Mouse (Mus musculus) liver, postnatal 0 days (tissue): Measurements from ENCODE around the gene Ypel3. TPM values are rescaled to one million over a fixed set of nuclear protein-coding genes. Genes with fewer than 3 reads are reported as not detected.

Source experiments
- ATAC-seq: fragments of 200-750 bp; cut with Nextera tagmentation; 2 replicates; pipeline ENCODE4 v1.8.0; 2017; ENCODE audit warnings: mild to moderate bottlenecking, moderate library complexity
- DNase-seq: peaks from one replicate; pipeline ENCODE4 v3.0.0-alpha.2; 2016
- H3K27ac ChIP-seq: fragments of 300-500 bp; sonication (generic); 2 replicates; pipeline ENCODE4 v1.5.1; 2014; ENCODE audit warnings: antibody characterized with exemption, moderate library complexity, mild to moderate bottlenecking, low read depth
- H3K27me3 ChIP-seq: fragments of 300-500 bp; sonication (generic); 2 replicates; pipeline ENCODE4 v1.6.1; 2014; ENCODE audit warnings: low read length, control low read depth, mixed read lengths; ENCODE audit not compliant: insufficient read depth
- H3K36me3 ChIP-seq: fragments of 300-500 bp; sonication (generic); replicated peaks from 2 replicates; pipeline ENCODE4 v1.6.1; 2014; ENCODE audit warnings: mild to moderate bottlenecking, control low read depth, low read length, moderate library complexity, mixed read lengths; ENCODE audit not compliant: insufficient read depth
- H3K4me1 ChIP-seq: fragments of 300-500 bp; sonication (generic); 2 replicates; pipeline ENCODE4 v1.6.1; 2014; ENCODE audit warnings: antibody characterized with exemption, mild to moderate bottlenecking, control low read depth; ENCODE audit not compliant: insufficient read depth
- H3K4me2 ChIP-seq: fragments of 300-500 bp; sonication (generic); 2 replicates; pipeline ENCODE4 v1.6.1; 2014; ENCODE audit warnings: low read depth, mild to moderate bottlenecking, low read length, moderate library complexity, mixed read lengths
- H3K4me3 ChIP-seq: fragments of 300-500 bp; sonication (generic); 2 replicates; pipeline ENCODE4 v1.5.1; 2014; ENCODE audit warnings: low read depth, low read length
- H3K9ac ChIP-seq: fragments of 300-500 bp; sonication (generic); replicated peaks from 2 replicates; pipeline ENCODE4 v1.6.1; 2014; ENCODE audit warnings: mild to moderate bottlenecking, moderate library complexity
- H3K9me3 ChIP-seq: fragments of 300-500 bp; sonication (generic); 2 replicates; pipeline ENCODE4 v1.6.1; 2016; ENCODE audit warnings: mild to moderate bottlenecking, control low read depth, low read length, mixed read lengths
- CTCF ChIP-seq: sonication (generic); IDR thresholded peaks from 2 replicates; pipeline ENCODE4 v1.5.1; 2016; ENCODE audit warnings: antibody characterized with exemption, low read depth
- EP300 ChIP-seq: IDR thresholded peaks from 2 replicates; pipeline ENCODE4 v1.6.1; 2016; ENCODE audit warnings: antibody characterized with exemption, low read depth, mild to moderate bottlenecking
- WGBS: fragments of 180-500 bp; shearing (Covaris S2); extraction: QIAGEN DNeasy Blood & Tissue Kit; methylation state at CpG from one replicate; pipeline ENCODE4 v1.1.7; 2014; ENCODE audit not compliant: insufficient replicate concordance; 5-methylcytosine and 5-hydroxymethylcytosine counted together
- polyA plus RNA-seq: library from polyadenylated mRNA; unstranded; fragments of >200 nt; fragmentation: Nextera tagmentation; extraction: Ambion mirVana; gene quantifications from 2 replicates; pipeline ENCODE4 v1.2.1, GENCODE M21; 2015

The Ypel3 gene
- polyA plus RNA-seq, 1 experiment from 2014 or later: 65.0 TPM

GRCm38 (mm10) chr7:126761529-126762067 is 15.2 kb upstream of the Ypel3 start:
- no peak for DNase-seq
- Histone ChIP-seq H3K4me2 (peak overlapping the region; percentile 99; the same call in 1 of the 2 replicates), H3K27me3 (no peaks in the 10 kb centered on the region), H3K9ac (no peak overlapping the region), H3K9me3 (no peaks in the 10 kb centered on the region), H3K4me3 (no peak overlapping the region), H3K36me3 (peaks cover 31% of the 10 kb centered on the region), H3K27ac (peak overlapping the region; percentile 42; the same call in 1 of the 2 replicates), H3K4me1 (peaks cover 40% of the 10 kb centered on the region)
- no peak for ATAC-seq
- TF ChIP-seq EP300 (no peak), CTCF (no peak)
- 37% methylated on average over 6 of the region's 6 CpGs for WGBS

- no peak for DNase-seq
- Histone ChIP-seq H3K4me1 (peaks cover 40% of the 10 kb centered on the region), H3K27me3 (no peaks in the 10 kb centered on the region), H3K9ac (no peak overlapping the region), H3K27ac (0 out of 2 replicates have a peak overlapping the region, but pooled peaks have one; percentile 40), H3K4me2 (no peak overlapping the region), H3K4me3 (no peak overlapping the region), H3K36me3 (peaks cover 40% of the 10 kb centered on the region), H3K9me3 (no peaks in the 10 kb centered on the region)
- WGBS: 62% methylated on average over 17 of the region's 17 CpGs
- TF ChIP-seq CTCF: no peak
- TF ChIP-seq EP300: no peak
- no peak for ATAC-seq
Measured at GRCm38 (mm10) chr7:126762471-126763008, 14.2 kb upstream of the Ypel3 start.

- Histone ChIP-seq H3K4me2 (no peak overlapping the region), H3K27me3 (no peaks in the 10 kb centered on the region), H3K9ac (no peak overlapping the region), H3K4me1 (peaks cover 28% of the 10 kb centered on the region), H3K9me3 (no peaks in the 10 kb centered on the region), H3K4me3 (no peak overlapping the region), H3K36me3 (peaks cover 56% of the 10 kb centered on the region), H3K27ac (no peak overlapping the region)
- ATAC-seq (peak; percentile 24; the same call in 1 of the 2 replicates), DNase-seq (no peak)
- TF ChIP-seq EP300: no peak
- TF ChIP-seq CTCF: no peak
- 68% methylated on average over 9 of the region's 9 CpGs for WGBS
Measured at GRCm38 (mm10) chr7:126765540-126765939, 11.2 kb upstream of the Ypel3 start.

- peak; percentile 57 for DNase-seq
- Histone ChIP-seq H3K4me2 (no peak within 1 kb of the TSS), H3K9me3 (no peaks in the 10 kb centered on the region), H3K9ac (no peak within 1 kb of the TSS), H3K27me3 (no peaks in the 10 kb centered on the region), H3K4me3 (no peak within 1 kb of the TSS), H3K36me3 (peaks cover 59% of the 10 kb centered on the region), H3K27ac (no peak within 1 kb of the TSS), H3K4me1 (peaks cover 23% of the 10 kb centered on the region)
- TF ChIP-seq CTCF (no peak), EP300 (no peak)
- ATAC-seq: no peak
- WGBS: 78% methylated on average over 16 of the region's 16 CpGs
Measured at GRCm38 (mm10) chr7:126766201-126766600, 10.6 kb upstream of the Ypel3 start, which contains the start of gene Gdpd3. Gene Gdpd3, plus strand, starts transcription at chr7:126766334.

DNA sequence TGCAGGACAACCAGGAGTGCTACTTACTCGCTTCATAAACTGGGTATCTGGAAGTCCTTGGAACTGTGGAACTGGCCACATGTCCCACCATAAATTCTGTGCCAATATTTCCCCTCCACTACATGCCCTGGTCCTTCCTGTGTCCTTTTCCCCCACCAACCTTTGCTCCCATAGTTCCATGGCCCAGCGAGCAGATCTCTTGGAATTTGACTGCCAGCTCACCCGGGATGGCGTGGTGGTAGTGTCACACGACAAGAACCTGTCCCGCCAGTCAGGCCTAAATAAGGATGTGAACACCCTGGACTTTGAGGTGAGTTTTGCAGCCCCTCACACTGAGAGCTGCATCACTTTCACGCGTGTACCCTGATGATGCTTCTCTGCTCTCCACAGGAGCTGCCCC is 9.8 kb upstream of the Ypel3 start:
- H3K9ac ChIP-seq: no peak overlapping the region
- no peaks in the 10 kb centered on the region for H3K27me3 ChIP-seq
- no peak overlapping the region for H3K4me3 ChIP-seq
- H3K36me3 ChIP-seq: peaks cover 60% of the 10 kb centered on the region
- 89% methylated on average over 8 of the region's 8 CpGs for WGBS
- H3K4me2 ChIP-seq: no peak overlapping the region
- DNase-seq: no peak
- H3K4me1 ChIP-seq: peaks cover 15% of the 10 kb centered on the region
- H3K9me3 ChIP-seq: no peaks in the 10 kb centered on the region
- H3K27ac ChIP-seq: no peak overlapping the region
- TF ChIP-seq CTCF (no peak), EP300 (no peak)
- ATAC-seq: no peak

DNA sequence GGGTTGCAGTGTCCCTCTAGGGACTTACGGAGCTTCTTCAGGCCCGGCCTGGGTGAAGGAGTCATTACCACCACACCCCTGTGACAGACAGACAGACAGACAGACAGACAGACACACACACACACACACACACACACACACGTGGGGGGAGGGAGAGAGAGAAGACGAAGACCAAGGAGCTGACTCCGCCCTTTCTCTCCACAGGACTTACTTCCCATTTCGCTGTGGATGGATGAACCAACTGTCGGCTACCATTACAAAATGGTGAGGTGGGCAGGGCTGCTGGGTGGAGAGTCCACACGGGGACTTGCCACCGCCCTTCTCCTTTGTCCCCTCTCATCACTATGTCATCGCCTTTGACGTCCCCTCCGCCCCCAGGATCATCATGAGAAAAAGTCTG is 6.0 kb upstream of the Ypel3 start:
- DNase-seq (no peak), ATAC-seq (0 out of 2 replicates have a peak, but pooled peaks have one; percentile 28)
- peaks cover 12% of the 10 kb centered on the region for H3K4me1 ChIP-seq
- H3K9me3 ChIP-seq: no peaks in the 10 kb centered on the region
- no peak overlapping the region for H3K4me3 ChIP-seq
- H3K9ac ChIP-seq: no peak overlapping the region
- TF ChIP-seq CTCF: no peak
- TF ChIP-seq EP300: no peak
- 0 out of 2 replicates have a peak overlapping the region, but pooled peaks have one; percentile 16 for H3K27ac ChIP-seq
- peak overlapping the region; percentile 16; the same call in 1 of the 2 replicates for H3K4me2 ChIP-seq
- H3K27me3 ChIP-seq: no peaks in the 10 kb centered on the region
- WGBS: 60% methylated on average over 12 of the region's 12 CpGs
- peaks cover 35% of the 10 kb centered on the region for H3K36me3 ChIP-seq
